Mouse (Mus musculus) liver, adult (tissue): ENCODE results near the gene Retreg1.

ENCODE experiments used
- GATA4 ChIP-seq: IDR thresholded peaks from 2 replicates; pipeline ENCODE4 v1.6.1; 2014; ENCODE audit warnings: mild to moderate bottlenecking, low read length; ENCODE audit not compliant: insufficient replicate concordance

Gene Retreg1

GRCm38 (mm10) chr15:25886581-25887011 is 43.6 kb downstream of the Retreg1 start:
- TF ChIP-seq GATA4, result no peak

- TF ChIP-seq GATA4, result no peak
Observed at GRCm38 (mm10) chr15:25889927-25890326, 46.9 kb downstream of the Retreg1 start.

GRCm38 (mm10) chr15:25891556-25891955 is 48.6 kb downstream of the Retreg1 start:
- no peak for TF ChIP-seq GATA4

- TF ChIP-seq GATA4, result no peak
Observed at GRCm38 (mm10) chr15:25893327-25893726, 50.3 kb downstream of the Retreg1 start.

GRCm38 (mm10) chr15:25896783-25897182 is 53.8 kb downstream of the Retreg1 start:
- no peak for TF ChIP-seq GATA4

GRCm38 (mm10) chr15:25897617-25898016 is 54.6 kb downstream of the Retreg1 start:
- no peak for TF ChIP-seq GATA4

GRCm38 (mm10) chr15:25899021-25899420 is 56.0 kb downstream of the Retreg1 start:
- TF ChIP-seq GATA4, result no peak

- no peak for TF ChIP-seq GATA4
Observed at GRCm38 (mm10) chr15:25900540-25900939, 57.6 kb downstream of the Retreg1 start.

GRCm38 (mm10) chr15:25902931-25903615 is 60.1 kb downstream of the Retreg1 start:
- TF ChIP-seq GATA4, result no peak

GRCm38 (mm10) chr15:25904435-25905021 is 61.5 kb downstream of the Retreg1 start:
- no peak for TF ChIP-seq GATA4

GRCm38 (mm10) chr15:25909783-25910494 is 67.0 kb downstream of the Retreg1 start:
- TF ChIP-seq GATA4, result no peak

- TF ChIP-seq GATA4, result no peak
Observed at GRCm38 (mm10) chr15:25910495-25910865, 67.5 kb downstream of the Retreg1 start.

- no peak for TF ChIP-seq GATA4
Observed at GRCm38 (mm10) chr15:25910924-25911323, 67.9 kb downstream of the Retreg1 start.

- no peak for TF ChIP-seq GATA4
Observed at GRCm38 (mm10) chr15:25912911-25913310, 69.9 kb downstream of the Retreg1 start.

GRCm38 (mm10) chr15:25913659-25914058 is 70.7 kb downstream of the Retreg1 start:
- no peak for TF ChIP-seq GATA4

- TF ChIP-seq GATA4, result no peak
Observed at GRCm38 (mm10) chr15:25914160-25914559, 71.2 kb downstream of the Retreg1 start.
